Mouse (Mus musculus): ENCODE results near the gene Top1. TPM values are rescaled to one million over a fixed set of nuclear protein-coding genes. Genes with fewer than 3 reads are reported as not detected.
A peak's percentile ranks its signal among the peaks of the same experiment; 100 is the strongest.

The Top1 gene
- total RNA-seq, 2 experiments from 2014 or later = 42.3 to 54.4 TPM

DNA sequence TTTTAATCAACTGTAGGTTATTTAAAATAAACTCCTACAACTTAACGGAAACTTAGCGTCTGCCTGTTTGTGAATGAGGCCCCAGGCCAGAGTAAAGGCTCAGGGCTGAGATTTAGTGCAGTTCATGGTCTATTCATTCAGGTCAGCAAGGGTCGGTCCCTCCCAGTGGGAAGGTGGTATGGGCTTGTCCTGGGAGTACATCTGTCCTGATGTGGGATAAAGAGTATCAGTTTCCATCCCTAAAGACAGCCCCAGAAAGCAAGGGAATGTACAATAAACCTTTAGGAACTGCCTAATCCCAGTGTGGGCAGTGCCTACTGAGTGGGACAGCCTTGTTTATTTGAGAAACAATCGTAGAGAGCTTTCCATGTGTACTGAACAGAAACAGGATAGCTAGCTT lies 77.0 kb downstream of the Top1 start:
- DNase-seq = no peak

DNA sequence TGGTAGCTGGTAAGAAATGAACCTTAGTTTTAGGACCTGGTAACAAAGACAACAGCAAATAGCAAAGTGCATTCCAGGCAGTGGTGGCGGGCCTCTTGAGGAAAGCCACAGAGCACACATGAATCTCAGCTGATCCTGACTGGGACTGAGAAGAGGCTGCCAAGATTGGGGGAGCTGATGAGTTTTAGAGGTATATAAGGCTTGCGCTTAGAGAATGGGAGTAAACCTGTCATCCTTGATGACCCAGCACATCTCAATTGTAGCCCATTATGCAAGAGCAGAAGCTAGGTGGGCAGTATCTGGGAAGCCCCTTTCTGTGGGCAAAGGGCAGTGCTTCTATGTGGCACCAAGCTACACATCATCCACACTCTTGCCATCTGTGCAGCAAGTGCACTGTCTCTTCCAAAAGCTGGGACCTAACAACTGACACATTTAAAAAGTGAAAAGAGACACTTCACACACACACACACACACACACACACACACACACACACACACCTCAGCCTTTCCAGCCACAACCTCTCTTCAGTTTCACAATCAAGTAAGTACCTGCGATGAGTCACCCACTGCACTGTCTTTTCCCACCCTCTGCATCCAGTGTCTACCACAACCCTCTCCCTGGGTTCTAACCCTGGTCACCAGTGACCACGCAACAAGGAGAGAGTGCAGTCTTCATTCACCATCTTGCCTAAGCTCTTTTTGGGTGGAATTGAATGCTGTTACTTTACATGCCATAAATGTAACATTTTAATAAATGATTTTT lies 78.1 kb downstream of the Top1 start:
- no peak for DNase-seq

DNA sequence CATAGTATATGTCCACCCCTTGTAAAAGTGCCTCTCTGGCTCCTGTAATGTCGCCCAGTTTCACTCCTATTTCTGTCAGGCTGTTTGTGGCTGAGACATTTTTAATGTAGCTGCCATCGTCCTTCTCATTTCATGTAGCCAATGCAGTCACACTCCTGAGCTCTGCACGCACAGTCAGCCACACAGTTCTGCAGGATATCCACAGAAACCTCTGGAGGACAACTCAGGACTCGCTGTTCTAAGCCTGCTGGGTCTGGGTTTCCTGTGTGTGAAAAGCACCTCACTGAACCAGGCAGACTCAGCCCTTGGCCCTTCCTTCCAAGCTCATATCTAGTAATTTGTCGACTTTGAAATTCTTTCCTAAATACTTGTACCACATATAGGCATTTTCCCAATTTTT lies 78.8 kb downstream of the Top1 start:
- no peak for DNase-seq

DNA sequence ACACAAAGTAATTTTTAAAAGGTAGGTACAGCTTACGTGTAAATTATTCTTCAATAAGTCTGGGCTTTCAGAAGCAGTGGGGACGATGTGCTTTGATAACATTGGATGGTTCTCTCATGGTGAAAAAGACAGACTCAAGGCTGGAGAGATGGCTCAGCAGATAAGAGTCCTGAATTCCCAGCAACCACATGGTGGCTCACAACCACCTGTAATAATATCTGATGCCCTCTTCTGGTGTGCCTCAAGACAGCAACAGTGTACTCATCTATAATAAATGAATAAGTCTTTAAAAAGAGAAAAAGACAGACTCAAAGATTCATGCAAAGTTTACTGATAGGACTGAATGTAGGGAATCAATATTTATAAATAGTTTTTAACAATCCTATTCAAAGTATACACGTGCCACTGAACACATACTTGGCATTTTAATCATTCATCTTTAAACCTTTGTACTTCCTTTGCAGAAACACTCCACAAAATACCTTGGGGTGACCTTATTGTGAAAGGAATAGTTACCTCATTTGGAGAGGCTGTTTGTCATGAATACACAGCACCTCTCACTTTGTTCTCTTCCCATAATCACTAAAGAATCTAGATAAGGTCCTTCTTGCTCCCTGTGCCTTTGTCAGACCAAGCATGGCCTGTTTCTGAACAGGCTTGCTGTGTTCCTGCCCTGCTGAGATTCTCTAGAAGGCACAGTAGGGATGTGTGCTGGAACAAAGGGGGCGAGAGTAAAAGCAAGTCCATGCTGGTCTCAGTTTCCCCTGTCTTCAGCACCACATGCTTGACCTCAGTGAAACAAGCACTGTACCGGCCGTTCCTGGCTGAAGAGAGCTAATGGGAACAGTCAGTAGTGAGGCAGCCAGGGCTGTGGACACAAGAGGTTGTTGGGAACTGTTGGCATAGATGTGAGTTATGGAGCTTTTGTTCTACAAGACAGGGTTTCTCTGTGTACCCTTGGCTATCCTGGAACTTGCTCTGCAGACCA lies 80.5 kb downstream of the Top1 start:
- no peak for DNase-seq

DNA sequence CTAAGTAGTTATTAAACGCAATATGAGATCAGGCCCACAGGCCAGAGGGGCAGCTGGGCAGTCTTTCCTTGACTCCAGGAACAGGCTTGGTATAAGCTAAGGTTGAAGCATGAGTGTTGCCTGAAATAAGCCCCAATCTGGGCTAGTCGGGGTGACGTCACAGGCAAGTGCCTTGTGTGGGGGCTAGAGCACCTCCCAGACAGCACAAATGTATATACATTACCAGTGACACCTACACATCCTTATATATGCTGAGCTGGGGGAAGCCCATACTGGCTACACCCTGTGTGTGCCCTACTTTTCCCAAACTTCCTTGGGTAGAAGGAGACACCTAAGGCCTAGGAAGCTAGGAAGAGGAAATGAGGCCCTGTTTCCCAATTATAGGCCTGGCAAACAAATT lies 83.3 kb downstream of the Top1 start:
- no peak for DNase-seq

DNA sequence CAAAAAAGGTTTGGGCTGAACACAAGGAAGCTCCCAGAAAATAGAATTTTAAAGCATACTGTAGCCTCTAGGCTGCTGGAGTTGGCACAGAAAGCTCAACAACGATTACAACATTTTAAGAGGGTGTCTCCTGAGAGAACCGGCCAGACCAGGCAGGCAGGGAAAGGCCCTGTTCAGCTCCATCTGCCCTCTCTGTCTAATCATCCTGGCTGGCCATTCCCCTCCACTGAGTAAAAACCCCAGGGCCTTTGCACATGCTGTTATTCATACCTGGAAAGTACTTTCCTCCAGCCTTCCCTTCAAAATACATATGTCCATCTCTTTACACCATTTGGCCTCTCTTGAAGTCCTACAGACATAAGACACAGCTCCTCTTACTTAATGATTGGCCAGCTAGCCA lies 83.7 kb downstream of the Top1 start:
- no peak for DNase-seq

DNA sequence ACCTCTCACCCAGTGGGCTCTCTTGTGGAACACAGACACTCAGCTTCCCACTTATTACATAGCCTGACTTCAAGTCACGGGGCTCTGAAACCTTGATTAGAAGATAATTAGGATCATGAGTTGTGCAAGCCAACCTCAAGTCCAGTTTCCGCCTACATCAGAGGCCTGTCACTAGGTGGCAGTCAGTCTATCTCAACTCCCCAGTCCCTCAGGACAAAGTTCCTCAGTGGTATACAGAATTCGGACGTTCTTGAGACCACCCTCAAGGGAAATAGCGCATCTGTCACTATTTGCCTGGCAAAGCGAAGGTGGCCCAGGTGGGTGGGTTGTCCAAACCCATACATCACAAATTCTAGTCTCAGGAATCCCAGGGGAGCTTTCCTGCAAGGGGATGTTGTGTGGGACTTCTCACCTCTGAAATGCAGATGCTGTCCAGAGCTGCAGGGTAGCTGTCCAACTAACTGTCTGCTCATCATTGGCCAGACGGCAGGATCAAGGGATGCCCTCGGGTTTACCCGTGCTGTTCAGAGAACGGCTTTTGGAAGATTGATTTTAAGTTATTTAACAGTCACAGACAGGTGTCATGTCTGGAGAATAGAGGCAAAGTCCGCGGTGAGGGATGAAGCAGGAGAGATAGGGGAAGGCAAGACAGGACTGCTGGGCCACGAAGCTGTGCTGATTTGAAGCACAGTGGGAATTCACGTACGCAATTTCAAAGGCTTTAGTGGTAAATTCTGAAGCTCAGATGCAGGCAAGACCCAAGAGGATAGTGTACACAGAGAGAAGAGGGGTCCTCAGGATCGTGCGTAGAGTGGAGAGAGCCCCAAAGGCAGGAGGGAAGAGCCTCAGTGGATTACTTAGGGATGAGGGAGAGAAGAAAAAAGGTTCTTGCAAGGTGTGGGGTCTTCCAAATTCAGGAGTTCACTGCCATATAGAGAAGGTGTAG lies 84.4 kb downstream of the Top1 start:
- no peak for DNase-seq

DNA sequence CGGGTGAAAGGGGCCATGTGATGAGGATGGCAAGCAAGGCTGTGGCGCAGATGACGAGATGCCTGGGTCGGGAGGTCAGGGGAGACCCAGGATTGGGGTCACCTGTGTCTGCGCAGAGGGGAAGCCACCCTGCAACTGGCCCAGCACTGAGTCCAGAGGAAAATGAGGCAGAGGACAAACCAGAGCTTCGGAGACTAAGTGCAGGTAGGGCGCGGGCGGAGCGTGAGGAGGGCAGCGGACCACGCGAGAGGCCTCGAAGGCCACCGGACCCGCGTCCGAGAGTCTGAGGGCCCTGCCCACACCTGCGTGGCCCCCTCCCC lies 85.1 kb downstream of the Top1 start:
- no peak for DNase-seq

DNA sequence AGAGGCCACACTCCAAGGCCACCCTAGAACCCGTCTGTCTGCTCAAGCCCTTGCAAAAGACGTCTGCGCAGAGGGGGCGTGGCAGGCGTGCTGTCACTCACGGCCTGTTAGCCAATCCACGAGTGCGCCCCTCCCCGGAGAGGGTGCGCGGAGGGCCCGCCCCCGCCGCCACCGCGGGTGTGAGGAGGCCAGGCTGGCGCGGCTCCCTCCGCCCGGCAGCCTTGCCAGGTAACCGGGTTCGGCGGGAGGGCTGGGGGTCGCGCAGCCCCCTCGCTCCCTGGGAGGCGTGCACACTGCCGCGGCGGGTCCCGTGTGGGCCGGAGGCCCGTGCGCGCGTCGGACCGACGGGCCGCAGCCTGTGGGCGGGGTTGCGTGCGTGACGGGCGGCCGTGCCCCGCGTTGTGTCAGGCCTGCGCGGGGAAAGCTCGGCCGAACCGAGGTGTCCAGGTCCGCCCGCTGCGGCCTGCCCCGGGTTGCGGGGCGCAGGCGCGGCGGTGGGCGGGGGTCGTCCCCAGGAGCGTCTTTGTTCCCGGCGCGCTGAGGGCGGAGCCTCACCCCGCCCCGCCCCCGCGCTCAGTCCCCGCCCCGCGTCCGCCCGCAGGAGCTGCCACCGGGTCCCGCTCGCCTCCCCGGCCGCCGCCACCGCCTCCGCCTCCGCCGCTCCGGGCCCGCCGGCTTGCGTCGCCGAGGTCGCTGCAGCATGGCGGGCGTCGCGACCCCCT lies 85.6 kb downstream of the Top1 start, which contains the start of gene Plcg1:
TSS of gene Plcg1 (plus strand) at position 184 of the 722 bp plus-strand sequence.
- peak; percentile 96 for DNase-seq

DNA sequence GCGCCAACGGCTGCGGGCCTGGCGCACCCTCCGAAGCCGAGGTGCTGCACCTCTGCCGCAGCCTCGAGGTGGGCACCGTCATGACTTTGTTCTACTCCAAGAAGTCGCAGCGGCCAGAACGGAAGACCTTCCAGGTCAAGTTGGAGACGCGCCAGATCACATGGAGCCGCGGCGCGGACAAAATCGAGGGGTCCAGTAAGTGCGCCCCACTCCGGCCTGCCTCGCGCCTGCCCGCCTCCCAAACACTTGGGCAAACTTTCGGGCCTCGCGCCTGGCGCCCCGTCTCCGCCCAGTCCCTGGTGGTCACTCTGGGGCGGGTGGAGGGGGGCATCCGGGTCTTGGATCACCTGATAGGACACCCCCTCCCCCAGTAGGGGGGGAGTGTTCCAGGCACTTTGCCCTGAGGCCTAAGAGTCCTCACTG lies 86.2 kb downstream of the Top1 start:
- DNase-seq = peak; percentile 78

DNA sequence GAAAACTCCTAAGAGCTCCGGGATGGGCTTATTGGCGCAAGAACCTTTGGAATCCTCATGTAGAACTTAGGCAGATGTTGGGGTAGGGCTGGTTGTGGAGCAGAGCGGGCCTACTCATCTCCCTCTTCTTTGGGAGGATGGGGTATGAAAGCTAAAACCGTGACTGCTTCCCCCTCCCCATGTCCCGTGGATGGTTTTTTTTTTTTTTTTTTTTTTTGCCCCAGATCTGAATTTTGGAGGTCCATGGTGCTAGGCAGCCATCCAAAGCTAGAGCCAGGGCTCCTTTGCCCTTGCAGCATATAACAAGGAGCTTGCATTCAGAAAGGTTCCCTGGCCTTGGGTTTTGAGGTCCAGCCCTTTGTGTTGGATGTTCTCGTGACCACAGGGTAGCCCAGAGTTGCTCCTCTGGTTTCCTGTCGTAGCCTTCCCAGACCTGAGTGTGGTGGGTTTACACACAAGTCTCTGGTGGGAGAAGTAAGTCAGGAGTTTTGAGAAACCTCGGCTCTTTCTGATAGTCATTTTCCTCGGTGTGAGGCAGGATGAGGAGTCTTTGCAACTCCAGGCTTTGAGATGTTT lies 86.8 kb downstream of the Top1 start:
- DNase-seq = no peak

DNA sequence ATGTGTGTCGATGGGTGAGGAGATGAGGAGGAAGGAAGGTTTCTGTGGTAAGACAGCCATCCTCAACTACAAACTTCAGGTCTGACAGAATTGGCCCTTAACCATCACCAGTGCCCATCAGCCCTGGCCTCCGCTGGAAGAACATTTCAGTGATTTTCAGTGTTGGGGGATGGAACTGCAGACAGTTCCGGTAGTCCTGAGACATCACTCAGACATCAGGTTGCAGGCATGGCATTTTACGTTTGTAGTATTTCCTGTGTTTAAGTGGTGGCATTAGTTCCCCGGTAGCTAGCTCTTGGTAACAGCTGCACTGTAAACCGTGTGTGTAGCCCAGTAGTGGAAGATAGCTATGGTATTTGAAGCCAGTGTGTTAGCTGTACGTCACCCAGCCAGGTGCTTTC lies 87.4 kb downstream of the Top1 start:
- no peak for DNase-seq

DNA sequence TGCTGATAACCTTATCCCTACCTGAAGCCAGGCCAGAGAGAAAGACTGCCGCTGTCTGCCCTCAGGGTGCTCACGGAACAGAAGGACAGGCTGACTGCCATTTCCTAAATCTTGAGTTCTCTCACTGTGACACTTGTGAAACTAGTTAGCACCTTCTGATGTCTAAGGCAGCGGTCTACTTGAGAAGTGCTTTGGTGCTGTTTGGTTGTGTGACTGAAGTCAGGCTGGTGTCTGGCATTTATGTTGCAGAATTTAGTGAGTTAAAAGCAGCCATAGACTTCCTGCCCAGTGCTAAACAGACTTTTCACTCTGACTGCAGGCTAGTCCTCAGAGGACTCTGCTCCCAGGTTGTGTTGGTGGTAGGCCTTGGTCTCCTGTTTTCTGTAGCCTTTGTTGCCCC lies 88.6 kb downstream of the Top1 start:
- DNase-seq = no peak

DNA sequence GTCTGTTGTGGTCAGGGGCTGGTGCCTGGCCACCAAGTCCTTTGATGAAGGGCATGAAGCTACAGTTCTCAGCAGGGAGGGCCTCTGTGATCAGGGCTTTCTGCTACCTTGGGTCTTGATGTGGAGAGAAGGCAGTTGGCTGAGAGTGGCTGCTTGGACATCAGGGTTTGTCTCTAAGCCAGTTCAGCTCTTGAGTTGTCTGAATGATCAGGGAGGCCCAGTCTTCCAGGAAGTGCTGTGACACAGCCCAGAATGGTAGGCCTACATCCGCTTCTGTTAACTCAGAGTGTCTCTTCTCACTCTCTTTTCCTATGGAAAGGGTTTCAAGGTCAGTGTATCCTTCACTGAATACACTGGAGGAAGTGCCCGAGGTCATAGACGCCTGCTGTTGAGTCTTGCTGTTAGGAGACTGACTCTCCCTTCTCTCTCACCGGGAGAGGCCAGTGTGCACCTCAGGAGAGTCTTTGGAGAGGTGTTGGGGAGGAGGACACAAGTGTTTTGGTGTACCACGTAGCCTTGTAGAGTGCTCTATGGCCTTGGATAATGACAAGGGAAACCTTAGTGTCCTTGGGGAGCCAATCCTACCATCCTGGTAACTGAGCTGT lies 90.1 kb downstream of the Top1 start:
- DNase-seq = no peak

DNA sequence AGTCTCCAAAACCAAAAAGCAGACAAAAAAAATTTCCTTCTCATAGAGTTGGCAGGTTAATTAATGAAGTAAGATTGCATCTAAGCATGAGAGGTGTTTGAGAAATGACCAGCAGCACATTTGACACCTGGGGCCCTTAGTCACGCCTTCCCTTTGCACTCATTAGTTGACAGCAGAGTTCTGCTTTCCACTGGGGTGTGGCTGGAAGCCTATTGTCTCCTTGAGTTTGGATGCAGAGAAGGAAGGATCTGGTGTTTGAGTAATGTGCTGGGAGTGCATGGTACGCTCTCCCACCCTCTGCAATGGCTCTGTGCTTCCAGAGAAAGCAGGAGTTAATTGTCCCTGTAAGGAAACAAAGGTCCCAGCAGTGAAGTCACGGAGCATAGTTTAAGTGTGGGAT lies 90.8 kb downstream of the Top1 start:
- no peak for DNase-seq

DNA sequence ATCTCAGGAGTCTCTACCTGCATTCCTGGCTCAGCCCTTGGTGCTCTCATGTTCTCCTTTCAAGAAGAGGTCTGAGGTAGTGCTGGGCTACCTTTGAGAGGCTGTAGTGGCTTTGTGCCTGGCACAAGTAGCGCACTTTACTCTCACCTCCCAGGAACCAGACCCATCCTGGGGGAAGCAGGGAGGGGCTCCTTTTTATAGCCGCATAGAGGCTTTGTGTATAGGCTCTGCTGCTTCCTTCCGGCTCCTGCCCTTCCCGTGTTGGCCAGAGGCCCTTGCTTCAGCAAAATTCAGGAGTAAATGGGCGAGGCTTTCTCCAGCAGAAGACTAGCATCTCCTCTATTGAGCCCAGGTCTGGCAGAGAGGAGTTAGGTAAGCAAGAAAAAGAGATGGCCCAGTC lies 92.7 kb downstream of the Top1 start:
- no peak for DNase-seq

DNA sequence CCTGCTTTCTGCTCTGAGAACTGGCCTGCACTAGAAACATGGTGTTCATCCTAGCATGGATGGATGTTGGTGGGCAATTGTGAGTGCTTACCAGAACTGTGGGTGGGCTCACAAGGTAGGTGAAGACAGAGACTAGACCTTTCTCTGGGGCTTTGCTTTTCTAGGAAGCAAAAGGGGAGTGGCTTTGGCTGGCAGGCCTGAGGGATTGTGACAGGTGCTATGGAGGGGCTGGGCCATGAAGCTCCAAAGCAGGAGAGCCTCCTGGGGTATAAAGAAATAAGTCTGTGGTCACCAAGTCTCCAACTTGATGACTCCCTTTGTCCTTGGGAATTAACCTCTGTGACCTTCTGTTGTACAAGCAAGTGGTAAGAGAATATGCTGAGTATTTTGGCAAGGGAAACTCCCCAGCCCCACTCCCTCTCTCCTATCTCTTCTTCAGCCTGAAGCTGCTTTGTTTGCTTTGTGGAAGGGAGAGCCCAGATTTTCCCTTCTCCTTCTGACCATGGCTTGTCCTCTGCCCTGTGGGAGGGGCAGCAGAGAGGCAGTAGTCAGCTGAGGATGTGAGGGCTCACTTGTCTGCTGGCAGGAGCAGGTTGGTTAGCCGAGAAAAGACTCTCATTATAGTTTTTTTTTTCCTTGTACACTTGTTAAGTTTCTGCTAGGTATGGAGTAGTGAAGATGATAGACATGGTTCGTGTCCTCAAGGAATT lies 94.1 kb downstream of the Top1 start:
- DNase-seq = no peak

DNA sequence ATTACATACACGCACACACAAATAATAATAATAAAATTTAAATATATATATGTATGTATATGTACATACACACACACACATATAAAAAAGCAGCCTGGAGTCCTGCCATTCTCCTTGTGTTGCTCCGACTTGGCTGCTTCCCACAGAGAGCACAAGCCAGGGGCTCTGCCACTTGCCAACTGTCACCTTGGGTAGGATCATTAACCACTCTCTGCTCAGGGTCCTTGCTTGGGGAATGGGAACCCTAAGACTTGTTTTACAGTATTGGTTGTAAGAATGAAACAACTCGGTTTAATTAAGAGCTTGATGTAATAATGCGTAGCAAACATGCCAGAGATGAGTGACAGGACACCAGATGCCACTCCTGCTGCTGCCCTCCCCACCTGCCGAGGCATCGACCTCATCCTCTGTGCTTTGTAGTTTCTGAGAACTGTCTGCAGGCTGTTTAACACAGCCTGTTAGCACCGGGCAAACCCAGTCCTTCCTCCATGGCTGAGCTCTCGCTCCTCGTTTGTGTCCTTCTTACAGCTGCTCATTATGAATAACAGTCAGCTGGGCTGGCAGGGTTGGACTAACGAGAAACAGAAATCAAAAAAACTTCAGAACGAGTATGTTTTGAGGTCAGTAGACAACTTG lies 95.0 kb downstream of the Top1 start:
- no peak for DNase-seq

DNA sequence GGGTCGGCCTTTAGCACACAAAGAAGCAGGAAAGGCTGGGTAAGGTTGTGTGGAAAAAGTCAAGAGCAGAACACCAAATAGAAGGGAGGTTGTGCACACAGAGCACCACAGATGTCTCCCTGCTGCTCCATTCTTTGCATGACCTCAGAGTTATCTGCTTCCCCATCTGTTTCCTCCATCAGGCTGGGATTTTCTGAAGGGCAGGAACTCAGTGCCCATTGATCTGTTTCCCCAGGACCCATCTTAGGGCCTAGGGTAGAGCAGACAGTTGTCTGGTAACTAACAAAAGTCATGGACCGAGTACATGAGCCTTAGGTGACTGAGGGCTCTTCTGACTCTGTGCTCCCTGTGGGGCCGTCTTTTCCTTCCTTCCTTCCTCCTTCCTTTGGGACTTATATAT lies 95.9 kb downstream of the Top1 start:
- DNase-seq = no peak

DNA sequence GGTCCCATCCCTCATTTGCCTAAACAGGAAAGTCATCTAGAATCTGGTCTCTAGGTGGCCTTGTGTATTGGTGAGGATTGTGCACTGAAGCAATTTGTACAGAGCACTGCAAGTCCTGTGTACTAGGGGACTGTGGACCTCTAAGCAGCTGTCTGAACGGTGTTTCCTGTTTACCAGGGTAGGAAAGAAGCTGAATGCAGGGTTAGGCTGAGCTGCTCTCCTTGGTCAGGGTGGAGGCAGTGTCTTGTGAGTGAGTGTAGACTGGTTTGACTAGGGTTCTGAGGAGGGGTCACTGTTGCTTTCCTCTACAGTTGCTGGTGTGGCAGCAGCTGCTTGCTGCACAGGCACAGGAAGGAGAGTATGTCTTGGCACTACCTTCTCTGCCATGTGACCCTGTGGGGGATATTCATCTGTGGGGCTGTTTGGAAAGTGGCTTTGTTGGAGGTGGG lies 96.5 kb downstream of the Top1 start:
- no peak for DNase-seq
